Mouse (Mus musculus) lung, postnatal 0 days (tissue): ENCODE results near the gene Mtg2. TPM values are rescaled to one million over a fixed set of nuclear protein-coding genes. Genes with fewer than 3 reads are reported as not detected.
A peak's percentile ranks its signal among the peaks of the same experiment; 100 is the strongest.

Experiments used
- ATAC-seq: fragments of 200-750 bp; cut with Nextera tagmentation; 2 replicates; pipeline ENCODE4 v1.8.0; 2017; ENCODE audit warnings: moderate library complexity
- DNase-seq: peaks from one replicate; pipeline ENCODE4 v3.0.0-alpha.2; 2016; ENCODE audit warnings: low spot score
- H3K27ac ChIP-seq: fragments of 300-500 bp; sonication (generic); 2 replicates; pipeline ENCODE4 v1.5.1; 2014; ENCODE audit warnings: antibody characterized with exemption, mild to moderate bottlenecking, low read length, mixed read lengths
- H3K27me3 ChIP-seq: fragments of 300-500 bp; sonication (generic); replicated peaks from 2 replicates; pipeline ENCODE4 v1.6.1; 2014; ENCODE audit warnings: low read length, mixed read lengths; ENCODE audit not compliant: insufficient read depth
- H3K36me3 ChIP-seq: fragments of 300-500 bp; sonication (generic); 2 replicates; pipeline ENCODE4 v1.6.1; 2014; ENCODE audit warnings: low read length, mixed read lengths; ENCODE audit not compliant: insufficient read depth
- H3K4me1 ChIP-seq: fragments of 300-500 bp; sonication (generic); 2 replicates; pipeline ENCODE4 v1.6.1; 2014; ENCODE audit warnings: antibody characterized with exemption, low read depth, low read length, mixed read lengths; ENCODE audit not compliant: insufficient read depth
- H3K4me2 ChIP-seq: fragments of 300-500 bp; sonication (generic); replicated peaks from 2 replicates; pipeline ENCODE4 v1.6.1; 2014; ENCODE audit warnings: low read depth, mild to moderate bottlenecking, low read length, moderate library complexity, mixed read lengths
- H3K4me3 ChIP-seq: fragments of 300-500 bp; sonication (generic); 2 replicates; pipeline ENCODE4 v1.5.1; 2014; ENCODE audit warnings: low read depth, low read length
- H3K9ac ChIP-seq: fragments of 300-500 bp; sonication (generic); replicated peaks from 2 replicates; pipeline ENCODE4 v1.6.1; 2014; ENCODE audit warnings: low read depth, mild to moderate bottlenecking
- H3K9me3 ChIP-seq: fragments of 300-500 bp; sonication (generic); 2 replicates; pipeline ENCODE4 v1.6.1; 2016; ENCODE audit warnings: low read length, mixed read lengths
- CTCF ChIP-seq: IDR thresholded peaks from 2 replicates; pipeline ENCODE4 v1.5.1; 2016; ENCODE audit warnings: antibody characterized with exemption, mild to moderate bottlenecking
- EP300 ChIP-seq: IDR thresholded peaks from 2 replicates; pipeline ENCODE4 v1.6.1; 2016; ENCODE audit warnings: antibody characterized with exemption, mild to moderate bottlenecking, control low read depth
- WGBS: fragments of 180-500 bp; shearing (Covaris S2); extraction: QIAGEN DNeasy Blood & Tissue Kit; methylation state at CpG from one replicate; pipeline ENCODE4 v1.1.7; 2014; 5-methylcytosine and 5-hydroxymethylcytosine counted together
- polyA plus RNA-seq: library from polyadenylated mRNA; unstranded; fragments of >200 nt; fragmentation: Nextera tagmentation; extraction: Ambion mirVana; gene quantifications from 2 replicates; pipeline ENCODE4 v1.2.1, GENCODE M21; 2015

Mtg2 gene
- polyA plus RNA-seq, 1 experiment from 2014 or later: 18.7 TPM

DNA sequence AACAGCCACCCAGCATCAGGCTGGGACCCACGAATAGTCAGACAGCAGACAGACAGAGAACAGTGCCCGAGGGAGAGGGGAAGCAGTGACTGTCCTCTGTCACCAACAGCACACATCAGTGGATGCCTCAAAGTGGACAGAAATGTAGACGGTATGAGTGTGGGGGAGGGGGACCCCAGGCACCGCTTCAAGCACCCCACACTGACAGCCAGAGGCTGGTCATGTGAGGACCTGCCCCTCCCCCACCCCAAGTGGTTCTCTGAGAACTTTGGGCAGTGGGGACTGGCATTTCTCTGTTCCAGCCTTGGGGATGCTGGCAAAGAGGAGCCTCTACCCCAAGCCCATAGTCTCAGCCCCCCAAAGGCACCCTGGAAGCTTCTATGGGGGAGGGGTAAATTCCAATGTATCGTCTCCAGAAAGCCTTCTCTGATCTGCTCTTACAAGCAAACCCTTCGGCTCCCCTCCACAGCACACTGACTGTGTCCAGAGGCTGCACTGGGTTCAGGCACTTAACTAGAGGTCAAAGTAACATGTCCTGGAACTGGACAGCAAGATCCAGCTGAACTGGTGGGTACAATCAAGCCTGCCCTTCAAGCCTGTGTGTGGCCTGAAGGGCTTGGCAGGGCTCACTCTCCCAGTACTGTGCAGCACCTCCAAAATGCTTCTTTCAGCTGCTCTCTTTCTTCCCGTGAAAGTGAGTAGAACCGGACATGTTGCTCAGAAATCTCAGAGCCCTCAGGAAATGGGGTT is 35.2 kb downstream of the Mtg2 start:
- Histone ChIP-seq H3K9me3 (no peaks in the 10 kb centered on the region), H3K4me2 (no peak overlapping the region), H3K4me3 (no peak overlapping the region), H3K27me3 (peaks cover 43% of the 10 kb centered on the region), H3K27ac (no peak overlapping the region), H3K4me1 (peaks cover 8% of the 10 kb centered on the region; the same call in 1 of the 2 replicates), H3K9ac (no peak overlapping the region), H3K36me3 (no peaks in the 10 kb centered on the region)
- no peak for DNase-seq
- no peak for ATAC-seq
- TF ChIP-seq CTCF (no peak), EP300 (no peak)
- WGBS: 30% methylated on average over 8 of the region's 8 CpGs

- TF ChIP-seq EP300 (no peak), CTCF (peak; percentile 53)
- H3K4me3 ChIP-seq: no peak overlapping the region
- no peak overlapping the region for H3K9ac ChIP-seq
- peaks cover 33% of the 10 kb centered on the region for H3K27me3 ChIP-seq
- no peaks in the 10 kb centered on the region for H3K36me3 ChIP-seq
- no peak for DNase-seq
- 56% methylated on average over 4 of the region's 4 CpGs for WGBS
- no peak overlapping the region for H3K27ac ChIP-seq
- H3K4me2 ChIP-seq: no peak overlapping the region
- peaks cover 8% of the 10 kb centered on the region; the same call in 1 of the 2 replicates for H3K4me1 ChIP-seq
- H3K9me3 ChIP-seq: no peaks in the 10 kb centered on the region
- ATAC-seq: no peak
Measured at GRCm38 (mm10) chr2:180107081-180107480, 36.7 kb downstream of the Mtg2 start.

GRCm38 (mm10) chr2:180108285-180108684 is 37.9 kb downstream of the Mtg2 start:
- TF ChIP-seq EP300 (no peak), CTCF (no peak)
- Histone ChIP-seq H3K27ac (no peak overlapping the region), H3K4me1 (peaks cover 8% of the 10 kb centered on the region; the same call in 1 of the 2 replicates), H3K4me2 (no peak overlapping the region), H3K36me3 (no peaks in the 10 kb centered on the region), H3K27me3 (peaks cover 22% of the 10 kb centered on the region; the same call in 1 of the 2 replicates), H3K9ac (no peak overlapping the region), H3K4me3 (no peak overlapping the region), H3K9me3 (no peaks in the 10 kb centered on the region)
- WGBS: 29% methylated on average over 6 of the region's 6 CpGs
- no peak for ATAC-seq
- no peak for DNase-seq

DNA sequence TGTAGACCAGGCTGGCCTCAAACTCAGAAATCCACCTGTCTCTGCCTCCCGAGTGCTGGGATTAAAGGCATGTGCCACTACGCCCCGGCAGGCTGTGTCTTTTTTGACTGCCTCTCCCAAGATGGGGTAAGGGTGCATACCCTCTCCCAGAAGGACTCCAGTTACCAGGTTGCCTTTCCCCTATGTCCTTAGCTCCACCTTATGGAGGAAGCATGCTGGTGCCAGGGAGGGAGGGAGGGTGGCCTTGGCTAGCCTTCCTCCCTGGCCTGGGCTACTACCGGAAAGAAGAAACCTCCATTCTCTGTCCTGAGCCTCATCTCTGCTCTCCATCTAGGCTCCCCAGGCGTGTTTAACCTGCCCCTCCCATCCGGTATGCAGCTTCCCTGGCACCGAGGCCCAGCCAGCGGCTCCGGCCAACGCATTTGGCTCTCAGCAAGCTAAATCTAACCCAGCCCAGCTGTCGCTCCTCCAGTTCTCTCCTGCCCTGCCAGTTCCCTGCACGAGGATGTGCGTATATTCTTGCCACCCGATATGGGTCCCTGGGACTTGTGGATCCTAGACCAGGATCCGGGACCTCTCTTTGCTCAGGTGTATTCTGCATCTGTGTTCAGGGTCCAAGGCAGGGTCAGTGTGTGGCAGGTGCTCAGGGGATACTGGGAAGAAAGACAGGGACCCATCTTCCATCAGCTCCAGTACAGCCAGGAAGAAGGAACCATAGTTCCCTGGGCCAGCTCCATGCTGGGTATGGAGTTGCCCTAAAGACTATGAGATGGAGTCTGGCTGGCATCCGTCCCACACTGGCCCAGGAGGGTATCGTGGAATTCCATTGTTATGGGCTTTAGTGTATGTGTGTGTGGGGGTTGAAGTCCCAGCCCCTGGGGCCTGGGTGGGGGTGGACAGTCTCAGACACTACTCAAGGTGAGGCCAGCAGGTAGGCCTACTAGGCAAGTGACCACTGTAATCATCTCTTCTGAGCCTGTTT is 43.8 kb downstream of the Mtg2 start:
- no peaks in the 10 kb centered on the region for H3K9me3 ChIP-seq
- H3K27ac ChIP-seq: peak overlapping the region; percentile 51
- H3K27me3 ChIP-seq: no peaks in the 10 kb centered on the region
- H3K4me1 ChIP-seq: peaks cover 40% of the 10 kb centered on the region
- H3K4me2 ChIP-seq: no peak overlapping the region
- TF ChIP-seq EP300 (0 out of 2 replicates have a peak, but pooled peaks have one; percentile 55), CTCF (peak; percentile 61)
- no peaks in the 10 kb centered on the region for H3K36me3 ChIP-seq
- peak; percentile 54 for DNase-seq
- H3K4me3 ChIP-seq: no peak overlapping the region
- ATAC-seq: no peak
- 42% methylated on average over 17 of the region's 17 CpGs for whole genome bisulfite sequencing
- H3K9ac ChIP-seq: no peak overlapping the region

DNA sequence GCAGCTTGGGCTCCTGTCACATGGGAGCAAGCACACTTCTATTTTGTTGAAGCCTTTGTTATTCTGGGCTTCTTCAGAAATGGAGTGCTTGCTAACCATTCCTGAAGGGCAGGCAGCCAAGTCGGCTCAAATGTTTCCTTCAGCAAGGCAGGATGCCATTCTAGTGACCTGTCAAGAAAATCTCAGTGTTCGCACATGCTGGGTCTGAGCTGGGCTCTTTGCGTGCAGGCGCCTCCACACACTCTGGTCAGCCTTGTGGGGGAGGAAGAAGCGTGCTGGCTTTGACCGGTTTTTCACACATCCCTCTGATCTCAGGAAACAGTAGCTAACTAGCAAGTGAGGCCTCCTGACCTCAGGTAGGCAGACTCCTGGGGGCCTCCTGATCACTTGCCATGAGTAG is 44.9 kb downstream of the Mtg2 start:
- H3K36me3 ChIP-seq: no peaks in the 10 kb centered on the region
- peak overlapping the region; percentile 51 for H3K27ac ChIP-seq
- peak; percentile 13 for ATAC-seq
- TF ChIP-seq EP300 (peak; percentile 43; the same call in 1 of the 2 replicates), CTCF (no peak)
- no peak overlapping the region for H3K9ac ChIP-seq
- H3K9me3 ChIP-seq: no peaks in the 10 kb centered on the region
- H3K27me3 ChIP-seq: no peaks in the 10 kb centered on the region
- H3K4me1 ChIP-seq: peaks cover 45% of the 10 kb centered on the region
- no peak overlapping the region for H3K4me3 ChIP-seq
- peak; percentile 92 for DNase-seq
- 9% methylated on average over 6 of the region's 6 CpGs for WGBS
- no peak overlapping the region for H3K4me2 ChIP-seq

DNA sequence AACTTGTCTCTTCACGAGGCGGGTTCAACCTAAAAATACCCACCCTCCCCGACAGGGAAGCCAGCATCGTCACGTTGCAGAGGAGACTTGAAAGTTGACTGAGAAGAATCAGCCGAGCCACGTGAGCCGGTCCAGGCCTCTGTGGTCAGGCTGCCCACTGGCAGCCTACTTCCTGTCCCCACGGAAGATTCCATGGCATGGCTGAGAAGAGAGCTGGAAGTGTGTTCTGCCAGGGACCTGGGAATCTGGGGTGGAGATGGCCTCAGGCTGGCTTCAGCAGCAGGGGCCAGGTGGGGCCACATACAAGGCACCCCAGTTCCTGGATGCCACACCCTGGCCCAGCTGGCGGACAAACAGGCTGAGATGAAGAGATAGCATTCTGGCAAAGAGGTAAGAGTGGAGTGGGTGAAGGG is 45.7 kb downstream of the Mtg2 start:
- DNase-seq: no peak
- TF ChIP-seq CTCF: no peak
- no peak for TF ChIP-seq EP300
- H3K27me3 ChIP-seq: no peaks in the 10 kb centered on the region
- peak overlapping the region; percentile 51 for H3K27ac ChIP-seq
- no peak overlapping the region for H3K4me2 ChIP-seq
- no peaks in the 10 kb centered on the region for H3K36me3 ChIP-seq
- no peak overlapping the region for H3K9ac ChIP-seq
- WGBS: 47% methylated on average over 10 of the region's 10 CpGs
- peaks cover 50% of the 10 kb centered on the region for H3K4me1 ChIP-seq
- H3K4me3 ChIP-seq: no peak overlapping the region
- no peak for ATAC-seq
- H3K9me3 ChIP-seq: no peaks in the 10 kb centered on the region
